Mouse (Mus musculus): ENCODE data around the gene Rflnb.

GRCm38 (mm10) chr11:76050967-76051512, 23.5 kb upstream of the Rflnb start:
- TF ChIP-seq CTCF (IDR thresholded peaks at IDR 0.05; ENCODE audit: low read depth) = no peak
- TF ChIP-seq EP300 (IDR thresholded peaks at IDR 0.05; ENCODE audit: low read depth) = no peak
